Mouse (Mus musculus) B cell, adult 2 months (primary cell): ENCODE data around the gene A630001G21Rik.

Experiments used
- DNase-seq, 2 experiments: peaks; one replicate each; pipeline ENCODE4 v3.0.0; 2022

A630001G21Rik gene

DNA sequence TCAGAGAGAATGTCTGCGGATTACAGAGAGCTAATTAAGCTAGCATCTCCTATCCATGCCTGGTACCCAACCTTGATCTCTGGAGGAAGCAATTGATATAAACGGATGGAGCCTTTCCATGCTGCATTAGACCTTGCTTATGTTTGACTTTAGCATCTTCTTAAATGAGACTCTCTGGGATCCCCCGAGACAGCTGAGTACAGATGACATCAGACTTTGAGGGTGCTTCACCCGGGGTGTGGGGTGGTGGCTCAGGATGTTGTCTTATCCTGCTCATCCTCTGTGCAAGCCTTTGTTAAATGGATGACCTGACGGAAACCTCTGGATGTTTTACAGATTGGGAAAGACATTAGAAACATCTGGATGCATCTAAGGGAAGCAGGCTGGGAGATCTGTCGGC, 48.0 kb downstream of the A630001G21Rik start:
- no peak for DNase-seq

GRCm38 (mm10) chr1:85720220-85720893, 58.1 kb downstream of the A630001G21Rik start:
- DNase-seq = no peak

- no peak for DNase-seq
Observed at GRCm38 (mm10) chr1:85719049-85719448, 59.4 kb downstream of the A630001G21Rik start.

- no peak for DNase-seq
Observed at GRCm38 (mm10) chr1:85716447-85717027, 61.9 kb downstream of the A630001G21Rik start.

DNA sequence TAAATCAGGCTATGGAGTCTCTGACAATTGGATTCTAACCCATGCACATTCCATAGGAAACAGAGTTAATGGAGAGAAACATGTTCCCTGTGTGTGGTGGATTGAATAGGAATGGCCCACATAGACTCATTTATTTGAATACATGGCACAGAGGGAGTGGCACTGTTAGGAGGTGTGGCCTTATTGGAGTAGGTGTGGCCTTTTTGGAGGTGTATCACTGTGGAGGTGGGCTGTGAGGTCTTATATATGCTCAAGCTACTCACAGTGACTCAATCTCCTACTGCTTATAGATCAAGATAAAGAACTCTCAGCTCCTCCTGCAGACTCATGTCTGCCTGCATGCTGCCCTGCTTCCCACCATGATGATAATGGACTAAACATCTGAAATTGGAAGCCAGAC, 63.9 kb downstream of the A630001G21Rik start:
- no peak for DNase-seq

DNA sequence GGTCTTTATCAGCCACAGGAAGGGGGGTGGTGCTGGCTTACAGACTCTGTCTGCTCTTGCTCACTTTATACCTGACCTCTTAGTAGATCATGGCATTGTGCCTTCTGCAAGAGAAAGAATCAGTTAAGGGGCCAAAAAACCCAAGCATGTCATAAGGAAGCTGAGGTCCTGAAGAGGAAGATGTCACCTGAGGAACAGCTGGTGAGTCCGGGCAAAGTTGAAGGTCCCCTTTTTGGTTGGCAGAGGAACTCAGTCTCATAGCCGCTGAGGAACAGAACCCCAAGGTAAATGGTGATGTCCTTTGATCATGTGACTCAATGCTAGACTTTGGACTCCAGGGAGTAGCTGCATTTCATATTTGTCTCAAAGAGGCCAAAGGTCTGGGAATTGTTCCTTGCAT, 71.7 kb downstream of the A630001G21Rik start:
- no peak for DNase-seq

DNA sequence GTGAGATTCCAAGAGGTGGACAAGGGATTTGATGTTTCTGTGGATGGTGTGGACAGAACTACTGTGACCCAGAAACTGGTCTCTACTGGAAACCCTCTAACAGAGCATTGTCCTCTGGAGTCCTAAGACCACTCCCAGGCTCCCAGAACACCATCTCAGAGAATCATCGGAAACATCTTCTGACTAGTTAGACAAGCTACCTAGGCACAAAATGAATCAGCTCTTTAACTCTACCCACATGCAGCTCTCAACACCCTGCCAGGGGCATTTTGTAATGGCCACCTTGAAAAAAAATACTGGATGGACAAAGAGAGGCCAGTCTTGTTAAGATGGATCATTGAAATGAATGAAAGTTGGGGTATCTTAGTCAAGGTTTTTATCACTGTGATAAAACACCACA, 72.9 kb downstream of the A630001G21Rik start:
- DNase-seq = no peak

DNA sequence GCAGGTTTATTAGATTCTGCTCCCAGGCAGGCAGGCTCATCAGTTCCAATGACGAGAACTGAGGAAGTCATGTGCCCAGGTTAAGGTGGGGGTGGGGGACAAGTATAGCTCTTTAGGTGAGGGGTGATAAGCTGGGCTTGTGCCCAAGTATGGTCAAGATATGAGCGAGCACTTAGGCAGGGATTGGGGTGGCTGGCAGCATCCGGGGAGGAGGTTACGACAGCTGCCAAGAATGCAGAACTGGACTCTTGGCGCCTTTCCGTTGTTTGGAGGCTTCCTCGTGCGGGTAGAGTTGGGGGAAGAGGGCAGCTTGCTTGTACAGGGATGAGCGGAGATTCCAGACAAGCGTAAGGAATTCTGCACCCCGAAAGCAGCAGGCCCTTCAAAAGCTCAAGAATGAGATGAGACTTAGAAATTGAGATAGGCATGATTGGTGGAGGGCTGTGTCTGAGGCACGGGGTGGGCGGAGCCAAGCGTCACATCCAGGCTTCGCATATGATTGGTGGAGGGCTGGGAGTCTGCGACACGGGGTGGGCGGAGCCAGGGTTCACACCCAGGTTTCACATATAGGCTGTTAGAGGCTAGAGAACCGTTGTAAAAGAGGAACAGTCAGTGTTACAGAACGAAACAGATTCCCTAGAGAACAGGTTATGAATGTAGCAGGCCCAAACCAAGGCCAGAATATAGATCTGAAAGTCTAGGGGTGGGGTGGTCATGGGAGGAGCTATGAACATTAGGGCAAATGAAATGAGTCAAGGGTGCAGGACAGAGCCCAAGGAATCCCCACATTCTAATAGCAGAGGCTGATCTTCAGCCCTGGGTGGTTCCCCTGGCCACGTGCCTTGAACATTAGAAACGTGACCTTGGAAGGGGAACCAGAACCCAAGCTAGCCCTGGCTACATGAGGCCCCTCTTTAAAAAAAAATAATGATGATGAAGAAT, 74.9 kb downstream of the A630001G21Rik start:
- peak; percentile 97 to 98 for DNase-seq

DNA sequence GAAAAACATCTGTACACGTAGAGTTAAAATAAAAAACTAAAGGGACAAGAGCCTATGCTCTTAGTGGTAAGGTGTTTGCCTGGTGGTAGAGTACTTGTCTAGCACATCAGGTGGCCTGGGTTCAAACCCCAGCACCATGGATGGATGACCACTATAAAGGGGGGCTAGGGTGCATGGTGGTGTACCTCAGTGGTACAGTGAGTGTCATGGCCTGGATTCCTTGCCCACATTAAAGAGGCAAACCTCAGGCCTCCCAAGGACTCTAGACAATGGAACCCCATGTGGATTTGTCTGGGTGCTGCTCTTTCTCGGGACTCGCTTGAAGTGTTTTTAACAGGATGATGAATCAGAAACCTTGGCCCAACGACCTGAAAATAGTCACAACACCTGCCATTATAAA, 75.9 kb downstream of the A630001G21Rik start:
- DNase-seq = peak in 1 of 2 experiments; percentile 9

GRCm38 (mm10) chr1:85697721-85698493, 80.5 kb downstream of the A630001G21Rik start:
- peak; percentile 40 to 53 for DNase-seq

DNA sequence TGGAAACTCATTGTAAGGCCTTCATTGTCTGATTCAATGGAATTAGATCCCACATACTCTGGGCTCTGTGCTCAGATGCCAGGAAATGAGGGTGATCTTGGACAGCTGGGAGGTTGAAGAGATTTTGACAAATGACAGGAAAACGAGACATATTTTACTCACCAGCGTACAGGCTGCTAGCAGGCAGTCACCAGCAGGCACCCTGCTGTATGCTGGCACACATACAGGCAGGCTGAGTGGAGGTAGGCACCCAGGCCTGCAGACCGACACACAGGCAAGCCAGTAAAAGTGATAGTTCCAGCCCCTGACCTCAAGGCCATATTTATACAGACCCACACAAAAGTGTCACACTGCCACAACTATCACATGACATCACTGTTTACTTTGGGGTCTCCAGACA, 82.8 kb downstream of the A630001G21Rik start:
- DNase-seq = no peak

DNA sequence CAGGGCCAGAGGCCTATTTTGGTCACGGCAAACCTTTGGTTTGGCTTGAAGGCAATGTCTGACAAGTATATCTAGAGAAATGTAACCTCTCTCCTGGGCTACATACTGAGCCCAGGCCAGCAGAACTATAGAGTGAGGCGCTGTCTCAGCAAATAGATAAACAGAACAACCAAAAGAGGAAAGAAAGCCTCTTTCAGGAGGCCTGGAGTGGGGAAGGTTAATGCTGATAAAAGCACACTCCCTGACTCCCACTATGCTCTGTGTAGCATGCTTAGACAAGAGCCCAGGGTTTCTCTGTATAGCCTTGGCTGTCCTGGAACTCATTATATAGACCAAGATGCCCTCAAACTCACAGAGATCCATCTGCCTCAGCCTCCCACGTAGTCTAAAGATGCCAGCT, 85.2 kb downstream of the A630001G21Rik start:
- DNase-seq = no peak

DNA sequence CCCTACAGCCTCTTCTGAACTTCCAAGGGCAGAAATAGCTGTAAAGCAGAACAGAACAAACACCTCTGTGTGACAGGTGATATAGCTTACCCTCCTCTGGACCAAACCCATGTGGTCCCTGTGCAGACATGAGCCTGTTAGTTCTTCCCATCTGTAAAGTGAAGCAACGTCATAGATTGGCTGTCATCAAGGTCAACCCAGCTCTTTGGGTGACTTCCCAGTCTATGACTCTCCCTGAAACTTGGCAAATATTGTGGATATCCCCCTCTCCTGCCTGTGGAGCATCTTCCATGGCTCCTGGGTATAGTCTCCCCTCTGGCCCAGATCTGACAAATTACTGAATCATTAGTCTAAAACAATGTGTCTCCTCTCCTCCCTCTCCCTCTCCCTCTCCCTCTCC, 86.2 kb downstream of the A630001G21Rik start:
- DNase-seq = no peak

DNA sequence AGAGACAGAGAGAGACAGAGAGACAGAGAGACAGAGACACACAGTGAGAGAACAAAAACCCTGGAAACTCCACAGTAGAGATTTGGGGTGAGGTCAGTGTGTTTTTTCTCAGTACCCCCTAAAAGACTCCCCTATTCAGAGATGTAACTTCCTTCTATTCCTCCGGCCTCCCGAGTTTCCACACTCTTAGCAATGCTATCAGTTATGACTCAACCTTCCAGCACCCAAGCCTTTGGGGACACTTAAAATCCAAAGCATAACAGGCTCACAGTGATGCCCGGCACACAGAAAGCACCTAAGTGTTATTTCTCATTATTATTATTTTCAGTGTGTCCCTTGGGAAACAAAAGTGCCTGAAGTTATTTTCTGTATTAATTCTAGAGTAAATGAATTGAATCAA, 87.9 kb downstream of the A630001G21Rik start:
- DNase-seq = no peak

GRCm38 (mm10) chr1:85687346-85687745, 91.1 kb downstream of the A630001G21Rik start:
- DNase-seq = peak; percentile 62 to 65

GRCm38 (mm10) chr1:85686666-85687065, 91.8 kb downstream of the A630001G21Rik start:
- peak; percentile 11 to 15 for DNase-seq

DNA sequence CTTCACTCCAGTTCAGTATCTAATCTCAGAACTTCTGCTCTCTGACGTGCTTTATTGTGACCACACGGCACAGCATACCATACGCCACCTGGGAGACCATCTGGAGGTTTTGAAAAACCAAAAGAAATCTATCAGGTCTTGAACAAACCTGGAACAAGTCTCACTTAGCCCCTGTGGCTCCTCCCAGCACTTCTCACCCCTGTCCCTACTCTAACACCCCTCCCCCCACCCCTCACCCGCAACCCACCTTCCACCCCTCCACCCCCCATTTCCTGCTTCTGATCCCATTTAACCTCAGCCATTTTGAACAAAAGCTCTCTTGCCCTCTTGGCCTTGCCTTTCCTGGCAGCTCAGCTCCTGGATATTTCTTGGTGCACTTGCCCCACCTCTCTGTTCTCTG, 98.2 kb downstream of the A630001G21Rik start:
- DNase-seq = no peak
